Mouse (Mus musculus): ENCODE data around the gene Litaf.

GRCm38 (mm10) chr16:11030844-11031243 lies 35.1 kb downstream of the Litaf start:
- TF ChIP-seq POLR2A (IDR thresholded peaks at IDR 0.05; ENCODE audit: low read depth, low read length) (no peak), CTCF (IDR thresholded peaks at IDR 0.05; ENCODE audit: extremely low read depth, insufficient read depth, insufficient read length, insufficient replicate concordance) (no peak)
